Mouse (Mus musculus): ENCODE measurements around the gene Mzt1. TPM values are rescaled to one million over a fixed set of nuclear protein-coding genes. Genes with fewer than 3 reads are reported as not detected.

The Mzt1 gene
- polyA plus RNA-seq, 1 experiment from 2014 or later: 96.5 TPM

DNA sequence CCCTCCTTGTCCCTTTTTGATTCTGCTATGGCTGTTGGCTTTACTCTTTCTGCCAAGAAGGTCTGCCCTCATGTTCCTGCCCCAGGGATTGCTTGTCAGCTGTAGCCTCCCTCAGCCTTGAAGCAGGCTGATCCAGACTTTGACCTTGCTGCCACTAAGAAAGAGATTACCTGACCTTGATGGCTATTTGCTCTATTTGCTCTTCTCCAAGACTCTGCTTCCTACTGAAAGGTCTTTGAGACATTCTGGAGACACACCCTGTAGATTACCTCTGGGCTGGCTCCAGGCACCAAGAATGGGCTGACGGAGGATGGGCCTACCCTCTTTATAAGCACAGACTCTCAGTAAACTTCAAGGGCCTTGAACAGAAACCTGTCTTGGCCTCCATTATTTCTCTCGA, 53.5 kb downstream of the Mzt1 start:
- Histone ChIP-seq H3K27me3 (ENCODE audit: poor library complexity, severe bottlenecking) (no peaks in the 10 kb centered on the region), H3K36me3 (replicated peaks) (no peaks in the 10 kb centered on the region), H3K27ac (no peak overlapping the region), H3K4me3 (no peak overlapping the region), H3K9me3 (peaks cover 2% of the 10 kb centered on the region; the same call in 1 of the 2 replicates), H3K4me1 (no peaks in the 10 kb centered on the region; the same call in 1 of the 2 replicates)
- WGBS: 87% methylated on average over 2 of the region's 2 CpGs
- no peak for DNase-seq (ENCODE audit: extremely low spot score, low spot score)

DNA sequence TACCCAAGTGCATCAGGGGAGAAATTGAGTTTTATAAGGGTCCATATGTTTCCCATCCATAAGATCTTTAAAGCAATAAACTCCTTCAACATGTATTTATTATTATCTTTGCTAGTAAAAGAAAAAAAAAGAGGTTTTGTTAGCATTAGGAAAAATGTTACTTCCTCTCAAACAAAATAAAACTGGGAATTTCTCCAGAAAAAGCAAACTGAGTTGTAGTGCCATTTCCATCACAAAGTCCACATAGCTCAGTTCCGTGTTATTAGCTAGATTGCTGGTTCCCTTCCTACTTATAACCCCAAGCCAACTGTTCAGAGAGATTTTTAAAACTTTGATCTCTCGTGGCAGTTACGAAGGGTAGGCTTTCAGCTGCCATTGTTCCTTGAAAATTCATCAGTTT, 55.3 kb downstream of the Mzt1 start:
- WGBS: 84% methylated on average over 3 of the region's 3 CpGs

DNA sequence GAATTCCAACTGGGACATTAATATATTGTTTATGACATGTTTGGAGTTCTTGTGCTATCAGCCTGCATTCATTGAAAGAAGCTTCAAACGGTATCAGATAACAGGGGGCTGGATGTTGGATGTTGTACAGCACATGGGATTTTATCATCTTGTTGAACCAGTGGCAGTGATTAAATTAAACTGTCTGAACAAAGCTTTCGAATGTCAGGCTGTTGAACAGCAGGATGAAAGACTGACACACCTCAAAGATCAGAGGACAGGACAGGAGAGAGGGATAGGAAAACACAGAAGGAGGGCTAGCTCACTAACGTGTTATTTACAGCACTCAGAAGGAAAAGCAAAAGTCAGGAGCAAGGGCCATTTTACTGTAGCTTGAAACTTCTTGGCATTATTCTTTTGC, 56.1 kb downstream of the Mzt1 start:
- H3K9me3 ChIP-seq: no peaks in the 10 kb centered on the region
- no peak overlapping the region for H3K27ac ChIP-seq
- DNase-seq (ENCODE audit: extremely low spot score, low spot score): no peak
- WGBS: 66% methylated on average over 3 of the region's 3 CpGs
- H3K4me1 ChIP-seq: no peaks in the 10 kb centered on the region; the same call in 1 of the 2 replicates
- no peaks in the 10 kb centered on the region for H3K27me3 ChIP-seq (ENCODE audit: poor library complexity, severe bottlenecking)
- H3K36me3 ChIP-seq (replicated peaks): no peaks in the 10 kb centered on the region
- no peak overlapping the region for H3K4me3 ChIP-seq

More for the DNA sequence above, 55.3 kb downstream of the Mzt1 start:
- no peak overlapping the region for H3K4me3 ChIP-seq
- no peak overlapping the region for H3K27ac ChIP-seq
- no peaks in the 10 kb centered on the region for H3K9me3 ChIP-seq
- no peaks in the 10 kb centered on the region for H3K36me3 ChIP-seq (replicated peaks)
- DNase-seq (ENCODE audit: extremely low spot score, low spot score): no peak
- no peaks in the 10 kb centered on the region; the same call in 1 of the 2 replicates for H3K4me1 ChIP-seq
- no peaks in the 10 kb centered on the region for H3K27me3 ChIP-seq (ENCODE audit: poor library complexity, severe bottlenecking)

Other genes with a start within 250 kb of the Mzt1 start
- 1.2 and 2.3 TPM in 2 replicates for gene Rpl36a-ps1, start 51.8 kb downstream of the Mzt1 start, polyA plus RNA-seq (2016; fragmentation: Nextera tagmentation; extraction: Ambion mirVana)
- 93.2 and 95.5 TPM in 2 replicates for gene Bora, start 88 bp upstream of the Mzt1 start, polyA plus RNA-seq (2016; fragmentation: Nextera tagmentation; extraction: Ambion mirVana)
- 20.3 and 22.1 TPM in 2 replicates for gene Pibf1, start 53.3 kb upstream of the Mzt1 start, polyA plus RNA-seq (2016; fragmentation: Nextera tagmentation; extraction: Ambion mirVana)
- 44.0 TPM in 2 replicates for gene Dis3, start 53.6 kb upstream of the Mzt1 start, polyA plus RNA-seq (2016; fragmentation: Nextera tagmentation; extraction: Ambion mirVana)